Mouse (Mus musculus): ENCODE measurements around the gene B4galt5.

B4galt5 gene

GRCm38 (mm10) chr2:167261106-167261505 is 87.9 kb downstream of the B4galt5 start:
- CTCF ChIA-PET = no interaction called here

GRCm38 (mm10) chr2:167257790-167258189 is 91.2 kb downstream of the B4galt5 start:
- CTCF ChIA-PET = no interaction called here

GRCm38 (mm10) chr2:167254808-167255207 is 94.2 kb downstream of the B4galt5 start:
- CTCF ChIA-PET = no interaction called here

- CTCF ChIA-PET = no interaction called here
Measured at GRCm38 (mm10) chr2:167254185-167254584, 94.8 kb downstream of the B4galt5 start.

GRCm38 (mm10) chr2:167253476-167253875 is 95.5 kb downstream of the B4galt5 start:
- CTCF ChIA-PET = no interaction called here

GRCm38 (mm10) chr2:167252057-167252687 is 96.8 kb downstream of the B4galt5 start:
- CTCF ChIA-PET = no interaction called here

GRCm38 (mm10) chr2:167250736-167251337 is 98.1 kb downstream of the B4galt5 start:
- CTCF ChIA-PET = no interaction called here

GRCm38 (mm10) chr2:167250003-167250735 is 98.8 kb downstream of the B4galt5 start:
- CTCF ChIA-PET = no interaction called here

GRCm38 (mm10) chr2:167249591-167249990 is 99.4 kb downstream of the B4galt5 start:
- CTCF ChIA-PET = no interaction called here

Data from spleen, embryonic (tissue).